Mouse (Mus musculus) lung, postnatal 0 days (tissue): Measurements from ENCODE around the gene Sox1. TPM values are rescaled to one million over a fixed set of nuclear protein-coding genes. Genes with fewer than 3 reads are reported as not detected.
A peak's percentile ranks its signal among the peaks of the same experiment; 100 is the strongest.

ENCODE experiments used
- ATAC-seq: fragments of 200-750 bp; cut with Nextera tagmentation; 2 replicates; pipeline ENCODE4 v1.8.0; 2017; ENCODE audit warnings: moderate library complexity
- DNase-seq: peaks from one replicate; pipeline ENCODE4 v3.0.0-alpha.2; 2016; ENCODE audit warnings: low spot score
- H3K27ac ChIP-seq: fragments of 300-500 bp; sonication (generic); 2 replicates; pipeline ENCODE4 v1.5.1; 2014; ENCODE audit warnings: antibody characterized with exemption, mild to moderate bottlenecking, low read length, mixed read lengths
- H3K27me3 ChIP-seq: fragments of 300-500 bp; sonication (generic); replicated peaks from 2 replicates; pipeline ENCODE4 v1.6.1; 2014; ENCODE audit warnings: low read length, mixed read lengths; ENCODE audit not compliant: insufficient read depth
- H3K36me3 ChIP-seq: fragments of 300-500 bp; sonication (generic); 2 replicates; pipeline ENCODE4 v1.6.1; 2014; ENCODE audit warnings: low read length, mixed read lengths; ENCODE audit not compliant: insufficient read depth
- H3K4me1 ChIP-seq: fragments of 300-500 bp; sonication (generic); 2 replicates; pipeline ENCODE4 v1.6.1; 2014; ENCODE audit warnings: antibody characterized with exemption, low read depth, low read length, mixed read lengths; ENCODE audit not compliant: insufficient read depth
- H3K4me2 ChIP-seq: fragments of 300-500 bp; sonication (generic); replicated peaks from 2 replicates; pipeline ENCODE4 v1.6.1; 2014; ENCODE audit warnings: low read depth, mild to moderate bottlenecking, low read length, moderate library complexity, mixed read lengths
- H3K4me3 ChIP-seq: fragments of 300-500 bp; sonication (generic); 2 replicates; pipeline ENCODE4 v1.5.1; 2014; ENCODE audit warnings: low read depth, low read length
- H3K9ac ChIP-seq: fragments of 300-500 bp; sonication (generic); replicated peaks from 2 replicates; pipeline ENCODE4 v1.6.1; 2014; ENCODE audit warnings: low read depth, mild to moderate bottlenecking
- H3K9me3 ChIP-seq: fragments of 300-500 bp; sonication (generic); 2 replicates; pipeline ENCODE4 v1.6.1; 2016; ENCODE audit warnings: low read length, mixed read lengths
- CTCF ChIP-seq: IDR thresholded peaks from 2 replicates; pipeline ENCODE4 v1.5.1; 2016; ENCODE audit warnings: antibody characterized with exemption, mild to moderate bottlenecking
- EP300 ChIP-seq: IDR thresholded peaks from 2 replicates; pipeline ENCODE4 v1.6.1; 2016; ENCODE audit warnings: antibody characterized with exemption, mild to moderate bottlenecking, control low read depth
- WGBS: fragments of 180-500 bp; shearing (Covaris S2); extraction: QIAGEN DNeasy Blood & Tissue Kit; methylation state at CpG from one replicate; pipeline ENCODE4 v1.1.7; 2014; 5-methylcytosine and 5-hydroxymethylcytosine counted together
- polyA plus RNA-seq: library from polyadenylated mRNA; unstranded; fragments of >200 nt; fragmentation: Nextera tagmentation; extraction: Ambion mirVana; gene quantifications from 2 replicates; pipeline ENCODE4 v1.2.1, GENCODE M21; 2015

The Sox1 gene
- polyA plus RNA-seq: not detected in 2 replicates

DNA sequence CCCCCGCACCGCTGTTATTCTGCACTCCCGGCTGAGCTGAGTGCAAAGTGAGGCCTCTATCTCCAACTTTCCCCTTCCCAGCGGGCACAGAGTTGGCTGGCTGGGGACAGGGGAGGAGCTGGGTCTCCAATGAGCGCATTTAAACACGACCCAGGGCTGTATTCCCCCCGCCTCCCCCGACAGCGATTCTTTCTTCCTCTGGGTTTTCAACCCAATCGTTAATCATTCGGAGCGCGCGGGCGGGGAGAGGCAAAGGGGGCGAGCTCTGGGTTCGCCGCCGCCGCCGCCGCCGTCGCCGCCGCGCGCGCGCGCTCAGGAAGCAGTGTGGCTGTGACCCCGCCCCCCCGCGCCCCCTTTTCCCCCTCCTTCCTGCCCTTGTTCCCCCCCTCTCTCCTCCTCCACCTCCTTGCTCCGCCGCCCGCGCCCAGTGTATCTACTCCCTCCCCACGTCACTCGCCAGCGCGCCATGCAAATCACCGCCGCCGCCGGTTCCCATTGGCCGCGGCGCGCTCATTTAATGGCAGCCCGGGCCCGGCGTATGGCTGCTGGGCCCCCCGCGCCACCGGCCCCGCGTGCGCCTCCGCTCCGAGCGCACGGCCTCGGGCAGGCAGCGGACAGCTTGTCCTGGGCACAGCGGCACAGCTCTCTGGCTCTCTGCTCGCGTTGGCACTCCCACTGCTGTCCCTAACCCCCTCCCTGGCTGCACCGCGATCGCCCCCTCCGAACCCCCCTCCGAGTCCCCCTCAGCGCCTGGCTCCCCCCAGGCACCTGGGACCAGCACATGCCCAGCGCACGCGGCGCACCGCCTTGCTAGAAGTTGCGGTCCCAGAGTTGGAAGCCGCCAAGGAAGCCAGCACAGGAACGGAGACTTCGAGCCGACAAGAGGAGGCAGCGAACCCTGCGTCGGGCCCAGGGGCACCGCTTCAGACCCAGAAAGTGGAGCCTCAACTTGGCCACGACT is at the start of gene Sox1:
Sox1 (plus strand) TSS at position 225 of the 961 bp plus-strand sequence.
- WGBS: 2% methylated on average over 59 of the region's 89 CpGs
- Histone ChIP-seq H3K4me2 (peak within 1 kb of the TSS; percentile 58), H3K27me3 (peaks cover 87% of the 10 kb centered on the region), H3K27ac (no peak within 1 kb of the TSS), H3K4me3 (peak within 1 kb of the TSS; percentile 38), H3K36me3 (no peaks in the 10 kb centered on the region), H3K4me1 (no peaks in the 10 kb centered on the region), H3K9ac (no peak within 1 kb of the TSS), H3K9me3 (no peaks in the 10 kb centered on the region)
- TF ChIP-seq EP300 (no peak), CTCF (no peak)
- DNase-seq (peak; percentile 44), ATAC-seq (peak; percentile 56)

DNA sequence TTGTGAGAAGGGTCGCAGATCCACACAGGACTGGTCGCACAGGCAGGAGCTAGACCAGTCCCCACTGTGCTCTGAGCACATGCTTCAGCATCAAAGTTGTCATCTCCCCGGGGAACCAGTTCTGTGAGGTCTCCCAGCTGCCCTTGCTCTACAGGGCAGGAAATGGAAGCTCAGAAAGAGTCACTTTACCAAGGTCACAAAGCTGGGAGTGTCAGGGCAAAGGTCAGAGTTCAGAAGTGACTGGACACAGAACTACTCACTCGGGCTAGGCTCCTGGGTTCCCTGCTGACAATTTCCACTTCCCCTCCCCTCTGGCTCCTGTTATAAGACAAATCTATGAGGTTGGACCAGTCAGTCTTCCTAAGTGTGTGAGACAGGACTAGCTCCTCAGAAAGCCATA is 49.2 kb upstream of the Sox1 start:
- Histone ChIP-seq H3K4me3 (no peak overlapping the region), H3K9me3 (no peaks in the 10 kb centered on the region)
- TF ChIP-seq EP300: no peak
- TF ChIP-seq CTCF: no peak

DNA sequence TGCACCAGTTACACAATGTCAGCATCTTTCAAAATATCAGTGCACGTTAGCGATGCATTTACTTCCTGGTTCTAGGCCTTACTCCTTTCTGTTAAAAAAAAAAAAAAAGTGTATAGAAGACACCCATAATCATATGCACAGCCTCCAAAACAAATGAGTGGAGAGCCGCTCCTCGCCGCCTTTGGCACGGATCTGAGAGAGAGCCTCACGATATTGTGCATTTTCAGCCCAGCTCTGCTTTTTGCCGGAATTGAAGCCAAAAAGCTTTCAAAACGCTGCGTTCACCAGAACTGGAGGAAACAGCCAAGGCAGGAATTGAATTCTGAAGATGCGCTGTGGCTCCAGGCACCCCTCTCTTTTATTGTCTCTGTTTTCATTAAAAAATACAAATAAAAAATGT is 48.2 kb upstream of the Sox1 start:
- no peak overlapping the region for H3K9ac ChIP-seq
- H3K4me1 ChIP-seq: no peaks in the 10 kb centered on the region
- no peak for TF ChIP-seq EP300
- TF ChIP-seq CTCF: no peak
- H3K27me3 ChIP-seq: no peaks in the 10 kb centered on the region
- H3K36me3 ChIP-seq: no peaks in the 10 kb centered on the region
- no peak overlapping the region for H3K27ac ChIP-seq
- H3K4me3 ChIP-seq: no peak overlapping the region
- H3K4me2 ChIP-seq: no peak overlapping the region
- no peak for ATAC-seq
- DNase-seq: no peak
- no peaks in the 10 kb centered on the region for H3K9me3 ChIP-seq
- 78% methylated on average over 11 of the region's 11 CpGs for WGBS

More for the DNA sequence above, 49.2 kb upstream of the Sox1 start:
- H3K27me3 ChIP-seq: no peaks in the 10 kb centered on the region
- no peaks in the 10 kb centered on the region for H3K4me1 ChIP-seq
- DNase-seq: no peak
- no peak overlapping the region for H3K4me2 ChIP-seq
- no peaks in the 10 kb centered on the region for H3K36me3 ChIP-seq
- ATAC-seq: no peak
- 40% methylated on average over 4 of the region's 4 CpGs for WGBS
- no peak overlapping the region for H3K27ac ChIP-seq
- no peak overlapping the region for H3K9ac ChIP-seq

DNA sequence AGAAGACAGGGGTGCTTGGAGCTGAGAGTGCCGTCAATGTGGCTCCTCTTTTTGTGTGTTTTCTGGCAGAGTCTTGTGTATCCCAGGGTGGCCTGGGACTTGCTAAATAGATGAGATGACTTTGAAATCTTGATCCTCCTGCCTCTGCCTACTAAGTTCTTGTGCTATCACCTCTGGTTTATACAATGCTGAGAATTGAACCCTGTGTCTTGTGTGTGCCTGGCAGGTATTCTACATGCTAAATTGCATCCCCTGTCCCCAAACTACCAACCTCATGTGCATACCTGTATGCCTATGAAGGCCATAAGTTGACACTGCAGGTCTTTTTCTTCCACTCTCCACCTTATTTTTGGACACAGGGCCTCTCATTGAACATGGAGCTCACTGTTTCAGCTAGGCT is 46.8 kb upstream of the Sox1 start:
- Histone ChIP-seq H3K36me3 (no peaks in the 10 kb centered on the region), H3K9ac (no peak overlapping the region), H3K4me1 (no peaks in the 10 kb centered on the region), H3K9me3 (no peaks in the 10 kb centered on the region), H3K27ac (no peak overlapping the region), H3K27me3 (no peaks in the 10 kb centered on the region), H3K4me3 (no peak overlapping the region), H3K4me2 (no peak overlapping the region)
- WGBS: 94% methylated on average over 1 of the region's 1 CpGs
- no peak for DNase-seq
- ATAC-seq: no peak
- TF ChIP-seq CTCF (no peak), EP300 (no peak)

DNA sequence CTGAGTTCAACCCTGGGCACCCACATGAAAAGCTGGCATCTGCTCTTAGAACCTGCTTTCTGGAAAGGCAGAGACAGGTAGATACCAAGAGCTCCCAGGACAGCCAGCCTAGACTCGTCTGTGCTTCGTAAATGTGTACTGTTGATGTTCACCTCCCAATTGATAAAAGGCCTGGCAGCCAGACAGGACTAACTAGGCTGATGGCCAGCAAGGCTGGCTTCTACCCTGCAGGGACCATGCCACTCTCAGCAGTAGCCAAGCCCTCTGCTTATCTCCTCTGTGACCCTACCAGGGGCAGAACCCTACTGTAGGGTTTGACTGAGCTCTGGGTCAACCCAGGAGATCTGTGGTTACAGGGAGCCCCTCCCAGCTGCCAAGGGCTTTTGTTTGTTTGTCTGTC is 45.5 kb upstream of the Sox1 start:
- no peaks in the 10 kb centered on the region for H3K36me3 ChIP-seq
- no peak overlapping the region for H3K4me3 ChIP-seq
- WGBS: 24% methylated on average over 2 of the region's 2 CpGs
- H3K9me3 ChIP-seq: no peaks in the 10 kb centered on the region
- H3K4me1 ChIP-seq: no peaks in the 10 kb centered on the region
- H3K27me3 ChIP-seq: no peaks in the 10 kb centered on the region
- no peak for ATAC-seq
- DNase-seq: no peak
- TF ChIP-seq CTCF: no peak
- TF ChIP-seq EP300: no peak
- no peak overlapping the region for H3K4me2 ChIP-seq
- no peak overlapping the region for H3K9ac ChIP-seq
- no peak overlapping the region for H3K27ac ChIP-seq

DNA sequence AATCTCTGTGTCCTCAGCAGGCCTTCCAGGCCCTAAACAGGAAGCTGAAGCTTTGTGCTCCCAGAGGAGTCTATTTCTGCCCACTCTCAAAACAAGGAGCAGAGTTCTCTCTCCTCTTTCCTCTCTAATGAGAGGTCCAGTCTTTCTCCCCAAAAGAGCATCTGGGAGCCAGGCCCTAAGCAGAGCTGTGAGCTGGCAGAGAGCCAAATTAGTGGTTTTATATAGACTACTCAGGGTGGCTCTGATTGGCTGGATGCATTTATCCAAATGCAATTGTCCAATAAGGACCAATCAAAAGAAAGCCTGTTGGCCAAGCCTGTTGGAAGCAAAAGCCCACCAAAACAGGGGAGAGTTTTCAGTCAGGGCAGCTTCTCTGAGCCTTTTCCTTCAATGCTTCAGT is 44.0 kb upstream of the Sox1 start:
- Histone ChIP-seq H3K4me1 (no peaks in the 10 kb centered on the region), H3K36me3 (no peaks in the 10 kb centered on the region), H3K4me2 (no peak overlapping the region), H3K9me3 (no peaks in the 10 kb centered on the region), H3K27me3 (no peaks in the 10 kb centered on the region), H3K4me3 (no peak overlapping the region), H3K9ac (no peak overlapping the region), H3K27ac (no peak overlapping the region)
- no peak for ATAC-seq
- TF ChIP-seq CTCF: no peak
- TF ChIP-seq EP300: no peak
- no peak for DNase-seq
